Mouse (Mus musculus) liver, adult 2 months (tissue): ENCODE results near the gene Perm1. TPM values are rescaled to one million over a fixed set of nuclear protein-coding genes. Genes with fewer than 3 reads are reported as not detected.

Experiments
- DNase-seq: peaks from one replicate; pipeline ENCODE4 v3.0.0-alpha.2; 2011; ENCODE audit warnings: low read depth, low spot score; ENCODE audit errors: extremely low read depth
- H3K27ac ChIP-seq: fragments of 200-500 bp; replicated peaks from 2 replicates; pipeline ENCODE4 v1.5.1; 2012; ENCODE audit warnings: low read depth, mild to moderate bottlenecking, control low read depth, inconsistent platforms, low read length; ENCODE audit not compliant: insufficient read depth
- H3K27me3 ChIP-seq: fragments of 200-500 bp; 2 replicates; pipeline ENCODE4 v1.6.1; 2012; ENCODE audit warnings: mild to moderate bottlenecking, moderate library complexity, low read length, inconsistent platforms; ENCODE audit not compliant: control insufficient read depth, insufficient read depth
- H3K36me3 ChIP-seq: fragments of 200-500 bp; 2 replicates; pipeline ENCODE4 v1.6.1; 2012; ENCODE audit warnings: low read length, inconsistent platforms; ENCODE audit not compliant: control insufficient read depth, insufficient read depth
- H3K4me1 ChIP-seq: fragments of 200-500 bp; 2 replicates; pipeline ENCODE4 v1.6.1; 2011; ENCODE audit warnings: low read length; ENCODE audit not compliant: control insufficient read depth, insufficient read depth
- H3K4me3 ChIP-seq: fragments of 200-500 bp; 2 replicates; pipeline ENCODE4 v1.5.1; 2011; ENCODE audit warnings: low read depth, mild to moderate bottlenecking, control low read depth, low read length, moderate library complexity; ENCODE audit not compliant: insufficient read depth
- H3K79me2 ChIP-seq: fragments of 200-500 bp; 2 replicates; pipeline ENCODE4 v1.6.1; 2012; ENCODE audit warnings: inconsistent platforms, mild to moderate bottlenecking, low read length, moderate library complexity; ENCODE audit not compliant: control insufficient read depth, insufficient read depth
- H3K9ac ChIP-seq: fragments of 200-500 bp; 2 replicates; pipeline ENCODE4 v1.6.1; 2012; ENCODE audit warnings: low read depth, mild to moderate bottlenecking, control low read depth, inconsistent platforms, low read length
- CTCF ChIP-seq: fragments of 200-500 bp; IDR thresholded peaks from 2 replicates; pipeline ENCODE4 v1.5.1; 2011; ENCODE audit warnings: low read depth, low read length, control low read depth
- POLR2A ChIP-seq: fragments of 200-500 bp; IDR thresholded peaks from 2 replicates; pipeline ENCODE4 v1.6.1; 2011; ENCODE audit warnings: low read length, control low read depth; ENCODE audit not compliant: insufficient read depth; ENCODE audit errors: extremely low read depth
- WGBS: fragments of 180-500 bp; shearing (Covaris S2); methylation state at CpG from one replicate; pipeline ENCODE4 v1.1.7; 2018; 5-methylcytosine and 5-hydroxymethylcytosine counted together
- polyA plus RNA-seq: library from polyadenylated mRNA; depleted of rRNA; stranded (reverse); fragments of >200 nt; gene quantifications from 2 replicates; pipeline ENCODE4 v1.2.3, GENCODE M21; 2012; rRNA removed
- total RNA-seq: library from RNA; depleted of rRNA; stranded (reverse); fragments of >200 nt; gene quantifications from 2 replicates; pipeline ENCODE4 v1.2.3, GENCODE M21; 2014; rRNA removed

Gene Perm1
- total RNA-seq = 0.07 and 0.09 TPM in 2 replicates
- polyA plus RNA-seq = 0.04 TPM in 1 of 2 replicates, not detected in the other

GRCm38 (mm10) chr4:156215649-156216048, at the start of gene Perm1:
TSS of gene Perm1 (plus strand) at chr4:156215868.
- 74% methylated on average over 4 of the region's 4 CpGs for WGBS
- H3K27ac ChIP-seq = no peak within 1 kb of the TSS
- TF ChIP-seq POLR2A (no peak), CTCF (no peak)
- no peaks in the 10 kb centered on the region; the same call in 1 of the 2 replicates for H3K27me3 ChIP-seq
- H3K4me3 ChIP-seq = no peak within 1 kb of the TSS
- H3K4me1 ChIP-seq = no peaks in the 10 kb centered on the region
- H3K9ac ChIP-seq = no peak within 1 kb of the TSS
- no peaks in the 10 kb centered on the region for H3K79me2 ChIP-seq
- no peak for DNase-seq
- no peaks in the 10 kb centered on the region for H3K36me3 ChIP-seq

DNA sequence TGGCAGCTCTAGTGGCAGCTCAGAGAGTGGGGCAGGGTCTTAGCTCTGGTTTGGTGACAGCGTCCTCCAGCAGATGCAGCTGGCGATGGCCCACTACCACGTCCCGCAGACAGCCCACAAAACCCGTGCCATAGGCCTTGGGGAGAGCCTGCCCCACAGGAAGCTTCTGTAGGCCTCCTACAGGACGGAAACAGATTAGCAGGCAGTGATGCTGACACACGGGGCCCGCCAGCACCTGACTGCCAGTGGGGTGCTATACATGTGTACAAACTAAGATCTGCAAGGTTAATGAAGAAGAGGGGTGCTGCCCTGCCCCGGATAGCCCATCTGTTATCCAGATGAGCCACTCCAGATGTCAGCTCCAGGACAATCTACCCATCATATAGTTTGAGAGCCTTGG, 49.2 kb upstream of the Perm1 start:
- Histone ChIP-seq H3K4me3 (no peak overlapping the region), H3K79me2 (no peaks in the 10 kb centered on the region), H3K36me3 (peaks cover 2% of the 10 kb centered on the region; the same call in 1 of the 2 replicates), H3K4me1 (0 out of 2 replicates have a peak, but pooled peaks cover 2% of the 10 kb centered on the region), H3K27ac (no peak overlapping the region), H3K9ac (no peak overlapping the region), H3K27me3 (no peaks in the 10 kb centered on the region)
- no peak for DNase-seq
- 90% methylated on average over 9 of the region's 9 CpGs for WGBS
- no peak for TF ChIP-seq POLR2A
- TF ChIP-seq CTCF = no peak

DNA sequence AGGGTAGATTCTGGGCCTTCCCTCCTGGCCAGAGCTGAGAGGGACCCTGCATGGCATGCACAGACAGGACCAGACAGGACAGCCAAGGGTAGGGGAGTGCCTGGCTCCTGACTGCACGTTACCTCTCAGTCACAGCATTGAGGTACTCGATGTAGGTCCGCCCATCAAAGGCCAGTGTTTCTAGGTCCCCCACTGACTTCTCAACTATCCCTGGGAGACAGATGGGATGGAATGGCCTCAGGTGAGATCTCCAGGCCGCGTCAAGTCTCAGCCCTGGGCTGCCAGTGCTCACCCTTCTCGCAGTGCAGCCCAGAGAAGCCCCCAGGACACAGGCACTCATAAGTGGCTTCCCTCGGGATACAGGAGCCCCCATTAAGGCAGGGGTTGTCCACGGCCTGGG, 47.1 kb upstream of the Perm1 start:
- 0 out of 2 replicates have a peak, but pooled peaks cover 2% of the 10 kb centered on the region for H3K4me1 ChIP-seq
- 96% methylated on average over 8 of the region's 8 CpGs for WGBS
- H3K27me3 ChIP-seq = no peaks in the 10 kb centered on the region
- H3K79me2 ChIP-seq = no peaks in the 10 kb centered on the region
- no peak overlapping the region for H3K9ac ChIP-seq
- H3K27ac ChIP-seq = no peak overlapping the region
- H3K36me3 ChIP-seq = peaks cover 10% of the 10 kb centered on the region; the same call in 1 of the 2 replicates
- no peak for TF ChIP-seq CTCF
- TF ChIP-seq POLR2A = no peak
- H3K4me3 ChIP-seq = no peak overlapping the region
- no peak for DNase-seq

DNA sequence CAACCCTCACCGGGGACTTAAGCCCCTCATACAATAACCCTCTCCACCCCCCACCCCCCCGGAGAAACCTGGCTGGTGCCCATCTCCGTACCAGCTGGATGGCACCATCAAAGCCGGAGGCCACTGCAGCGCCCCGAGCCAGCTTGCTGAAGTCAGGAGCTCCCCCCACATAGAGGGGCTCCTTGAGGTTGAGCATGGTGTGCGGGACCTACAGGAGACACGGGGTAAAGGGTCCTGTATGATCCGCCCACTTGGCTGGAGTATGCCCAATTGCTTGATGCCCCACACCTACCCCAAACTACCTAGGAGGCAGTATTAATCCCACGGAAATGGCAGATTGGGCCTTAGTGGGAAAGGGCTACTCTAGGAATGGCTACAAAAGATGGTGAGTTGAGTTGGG, 46.5 kb upstream of the Perm1 start:
- Histone ChIP-seq H3K9ac (no peak overlapping the region), H3K27ac (no peak overlapping the region), H3K27me3 (no peaks in the 10 kb centered on the region), H3K4me1 (0 out of 2 replicates have a peak, but pooled peaks cover 2% of the 10 kb centered on the region), H3K36me3 (peaks cover 10% of the 10 kb centered on the region; the same call in 1 of the 2 replicates), H3K4me3 (no peak overlapping the region), H3K79me2 (no peaks in the 10 kb centered on the region)
- WGBS = 95% methylated on average over 10 of the region's 10 CpGs
- no peak for DNase-seq
- TF ChIP-seq CTCF (no peak), POLR2A (no peak)

GRCm38 (mm10) chr4:156171828-156172227, 43.8 kb upstream of the Perm1 start:
- H3K4me1 ChIP-seq = 0 out of 2 replicates have a peak, but pooled peaks cover 2% of the 10 kb centered on the region
- H3K79me2 ChIP-seq = no peaks in the 10 kb centered on the region
- H3K9ac ChIP-seq = no peak overlapping the region
- no peak overlapping the region for H3K4me3 ChIP-seq
- 94% methylated on average over 11 of the region's 11 CpGs for WGBS
- no peak for DNase-seq
- no peaks in the 10 kb centered on the region for H3K27me3 ChIP-seq
- H3K27ac ChIP-seq = no peak overlapping the region
- H3K36me3 ChIP-seq = peaks cover 16% of the 10 kb centered on the region; the same call in 1 of the 2 replicates
- no peak for TF ChIP-seq POLR2A
- TF ChIP-seq CTCF = no peak

DNA sequence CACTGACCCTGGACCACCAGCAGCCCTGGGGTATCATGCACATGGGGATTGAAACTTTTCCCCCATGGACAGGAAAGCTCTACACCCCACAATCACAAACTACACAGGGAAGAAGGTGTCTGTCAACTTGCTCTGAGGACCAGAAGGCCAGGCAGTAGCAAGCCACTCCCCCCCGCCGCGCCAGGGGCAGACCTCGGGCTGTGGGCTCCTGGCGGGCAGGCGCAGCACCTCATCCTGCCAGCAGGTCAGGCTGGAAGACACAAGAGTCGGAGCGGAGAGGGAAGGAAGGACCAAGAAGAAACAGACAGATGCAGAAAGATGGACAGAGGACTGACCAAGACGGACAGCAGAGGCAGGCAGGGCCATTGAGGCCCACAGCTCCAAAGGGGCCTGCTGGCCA, 38.0 kb upstream of the Perm1 start:
- Histone ChIP-seq H3K79me2 (no peaks in the 10 kb centered on the region), H3K9ac (no peak overlapping the region), H3K4me1 (no peaks in the 10 kb centered on the region), H3K4me3 (no peak overlapping the region), H3K27ac (no peak overlapping the region), H3K36me3 (peaks cover 12% of the 10 kb centered on the region; the same call in 1 of the 2 replicates), H3K27me3 (no peaks in the 10 kb centered on the region)
- TF ChIP-seq POLR2A (no peak), CTCF (no peak)
- WGBS = 97% methylated on average over 9 of the region's 9 CpGs
- DNase-seq = no peak
